ENCODE assay signal across 19 mouse cellular contexts in the genomic region with DNA sequence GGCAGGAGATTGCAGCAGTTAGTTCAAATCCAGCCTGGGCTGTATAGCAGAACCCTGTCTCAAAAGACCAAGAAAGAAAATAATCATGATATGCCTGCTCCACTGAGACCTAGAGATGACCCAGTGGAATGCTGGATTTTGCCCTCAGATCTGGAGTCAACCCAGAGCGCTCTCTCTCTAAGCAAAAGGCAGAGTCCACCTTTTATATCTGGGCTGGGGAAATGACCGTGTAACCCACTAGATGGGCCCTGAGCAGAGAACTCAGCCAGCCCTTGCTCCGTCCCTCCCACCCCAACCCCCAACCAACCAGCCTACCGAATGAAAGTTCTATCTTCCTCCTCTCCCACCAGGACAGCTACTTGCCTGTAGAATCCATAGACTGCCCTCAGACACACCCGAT.
A peak's percentile ranks its signal among the peaks of the same experiment; 100 is the strongest.
DNase-seq lines count a peak whose midpoint lies in the region; ATAC-seq and TF ChIP-seq lines count a peak whose summit lies in the region.
"Had no signal": no experiment of that assay in that cellular context is flagged by ENCODE, and none has a peak within 500 bp of the region (broad histone marks: within the 10 kb centered on the region; RNA-seq: fewer than 3 reads in every experiment).

No protein-coding gene starts in this region.

- 65% methylated on average over 5 of the region's 5 CpGs for WGBS in intestine, embryonic 16.5 days
- 68% methylated on average over 5 of the region's 5 CpGs for WGBS in intestine, embryonic 15.5 days
- WGBS in liver, postnatal 0 days (ENCODE audit: insufficient replicate concordance), result 38% methylated on average over 5 of the region's 5 CpGs
- WGBS in liver, embryonic 12.5 days (ENCODE audit: insufficient replicate concordance), result 41% methylated on average over 5 of the region's 5 CpGs
- 82% methylated on average over 5 of the region's 5 CpGs for WGBS in forebrain, embryonic 14.5 days

- H3K27ac ChIP-seq in intestine, embryonic 16.5 days (ENCODE audit: low read length), result no peak overlapping the region
- no peak overlapping the region for H3K27ac ChIP-seq in intestine, embryonic 15.5 days
- H3K27ac ChIP-seq in liver, postnatal 0 days (ENCODE audit: low read depth), result no peak overlapping the region
- no peak overlapping the region for H3K27ac ChIP-seq in liver, embryonic 12.5 days
- no peak overlapping the region for H3K27ac ChIP-seq in forebrain, embryonic 14.5 days (ENCODE audit: low read depth, low read length)
- H3K27ac ChIP-seq: heart, embryonic 10.5 days had no signal

- peak; percentile 29; the same call in 1 of the 2 replicates for ATAC-seq in intestine, embryonic 16.5 days
- ATAC-seq in intestine, embryonic 15.5 days, result no peak
- ATAC-seq in liver, postnatal 0 days, result peak; percentile 55
- no peak for ATAC-seq in liver, embryonic 12.5 days
- no peak for ATAC-seq in forebrain, embryonic 14.5 days
- ATAC-seq: forebrain, embryonic 16.5 days had no signal

- H3K36me3 ChIP-seq in intestine, embryonic 16.5 days (ENCODE audit: control insufficient read depth, insufficient read depth, low read length), result no peaks in the 10 kb centered on the region
- H3K36me3 ChIP-seq in intestine, embryonic 15.5 days, result no peaks in the 10 kb centered on the region
- no peaks in the 10 kb centered on the region for H3K36me3 ChIP-seq in liver, postnatal 0 days (replicated peaks; ENCODE audit: insufficient read depth, low read length)
- no peaks in the 10 kb centered on the region for H3K36me3 ChIP-seq in liver, embryonic 12.5 days
- H3K36me3 ChIP-seq in forebrain, embryonic 14.5 days (ENCODE audit: control insufficient read depth, insufficient read depth, low read length), result no peaks in the 10 kb centered on the region
- H3K36me3 ChIP-seq: embryonic facial prominence, embryonic 12.5 days; heart, embryonic 10.5 days had no signal

- H3K9ac ChIP-seq in intestine, embryonic 16.5 days (ENCODE audit: low read depth, low read length), result no peak overlapping the region
- no peak overlapping the region for H3K9ac ChIP-seq in intestine, embryonic 15.5 days
- no peak overlapping the region for H3K9ac ChIP-seq in liver, postnatal 0 days (replicated peaks)
- no peak overlapping the region for H3K9ac ChIP-seq in liver, embryonic 12.5 days
- H3K9ac ChIP-seq in forebrain, embryonic 14.5 days (ENCODE audit: low read length), result no peak overlapping the region
- H3K9ac ChIP-seq: embryonic facial prominence, embryonic 12.5 days had no signal

- H3K4me2 ChIP-seq in intestine, embryonic 16.5 days (ENCODE audit: low read depth, low read length), result no peak overlapping the region
- no peak overlapping the region for H3K4me2 ChIP-seq in intestine, embryonic 15.5 days (replicated peaks)
- no peak overlapping the region for H3K4me2 ChIP-seq in liver, postnatal 0 days (ENCODE audit: low read depth, low read length)
- H3K4me2 ChIP-seq in liver, embryonic 12.5 days, result no peak overlapping the region
- no peak overlapping the region for H3K4me2 ChIP-seq in forebrain, embryonic 14.5 days (ENCODE audit: low read length)
- H3K4me2 ChIP-seq: embryonic facial prominence, embryonic 12.5 days had no signal

- H3K27me3 ChIP-seq in intestine, embryonic 16.5 days (replicated peaks; ENCODE audit: control insufficient read depth, insufficient read depth, low read length), result no peaks in the 10 kb centered on the region
- no peaks in the 10 kb centered on the region for H3K27me3 ChIP-seq in intestine, embryonic 15.5 days (replicated peaks)
- no peaks in the 10 kb centered on the region for H3K27me3 ChIP-seq in liver, postnatal 0 days (ENCODE audit: insufficient read depth, low read length)
- H3K27me3 ChIP-seq in liver, embryonic 12.5 days (replicated peaks), result 0 out of 2 replicates have a peak, but pooled peaks cover 5% of the 10 kb centered on the region
- H3K27me3 ChIP-seq in forebrain, embryonic 14.5 days (replicated peaks; ENCODE audit: control insufficient read depth, insufficient read depth, low read length), result no peaks in the 10 kb centered on the region
- H3K27me3 ChIP-seq: embryonic facial prominence, embryonic 12.5 days had no signal

- peaks cover 16% of the 10 kb centered on the region for H3K4me1 ChIP-seq in intestine, embryonic 16.5 days (ENCODE audit: control insufficient read depth, insufficient read depth, low read length)
- H3K4me1 ChIP-seq in intestine, embryonic 15.5 days (replicated peaks), result peaks cover 7% of the 10 kb centered on the region
- H3K4me1 ChIP-seq in liver, postnatal 0 days (ENCODE audit: insufficient read depth), result peaks cover 27% of the 10 kb centered on the region
- H3K4me1 ChIP-seq in liver, embryonic 12.5 days, result no peaks in the 10 kb centered on the region
- H3K4me1 ChIP-seq in forebrain, embryonic 14.5 days (ENCODE audit: control insufficient read depth, insufficient read depth, low read length), result peaks cover 12% of the 10 kb centered on the region

- no peak for TF ChIP-seq EP300 in liver, postnatal 0 days (IDR thresholded peaks at IDR 0.05; ENCODE audit: low read depth)

- H3K4me3 ChIP-seq in intestine, embryonic 16.5 days (ENCODE audit: low read length), result no peak overlapping the region
- H3K4me3 ChIP-seq in intestine, embryonic 15.5 days (replicated peaks), result no peak overlapping the region
- H3K4me3 ChIP-seq in liver, postnatal 0 days (ENCODE audit: low read depth, low read length), result no peak overlapping the region
- H3K4me3 ChIP-seq in liver, embryonic 12.5 days, result no peak overlapping the region
- no peak overlapping the region for H3K4me3 ChIP-seq in forebrain, embryonic 14.5 days (ENCODE audit: low read depth, low read length)
- H3K4me3 ChIP-seq: embryonic facial prominence, embryonic 12.5 days; heart, embryonic 10.5 days had no signal

- H3K9me3 ChIP-seq in intestine, embryonic 16.5 days (ENCODE audit: control insufficient read depth, low read length), result no peaks in the 10 kb centered on the region
- no peaks in the 10 kb centered on the region for H3K9me3 ChIP-seq in intestine, embryonic 15.5 days
- no peaks in the 10 kb centered on the region for H3K9me3 ChIP-seq in liver, postnatal 0 days (ENCODE audit: low read length)
- no peaks in the 10 kb centered on the region for H3K9me3 ChIP-seq in liver, embryonic 12.5 days (replicated peaks)
- no peaks in the 10 kb centered on the region for H3K9me3 ChIP-seq in forebrain, embryonic 14.5 days (replicated peaks; ENCODE audit: control insufficient read depth, low read length)
- H3K9me3 ChIP-seq: embryonic facial prominence, embryonic 12.5 days; heart, embryonic 10.5 days had no signal

- no peak for TF ChIP-seq CTCF in liver, postnatal 0 days (IDR thresholded peaks at IDR 0.05; ENCODE audit: low read depth)

- peak; percentile 28 to 52 for DNase-seq in kidney, adult 8-10 months
- no peak for DNase-seq in kidney, postnatal 10 days
- DNase-seq in liver, postnatal 0 days, result no peak
- DNase-seq in forebrain, embryonic 14.5 days (ENCODE audit: low spot score), result no peak
- DNase-seq: adrenal gland, postnatal 10 days; cerebellum, adult 11 months; cerebellum, adult 8-10 months; cerebellum, postnatal 14 days; embryo, embryonic 11 days; gastrocnemius, postnatal 10 days; heart, adult 18-20 months; heart, postnatal 10 days; heart, postnatal 4 days had no signal

Comparison
In these comparisons a context has a peak if more than half of its experiments do, and no peak if none do; other contexts are left out.
1. ATAC-seq: peak in intestine, embryonic 16.5 days (single experiment) and liver, postnatal 0 days (single experiment); none in intestine, embryonic 15.5 days (single experiment), liver, embryonic 12.5 days (single experiment) and forebrain, embryonic 14.5 days (single experiment).
2. DNase-seq: peak in kidney, adult 8-10 months (2 of 2); none in kidney, postnatal 10 days (single experiment), liver, postnatal 0 days (single experiment) and forebrain, embryonic 14.5 days (single experiment).